Mouse (Mus musculus): Measurements from ENCODE around the gene Tnk2.
A peak's percentile ranks its signal among the peaks of the same experiment; 100 is the strongest.

DNA sequence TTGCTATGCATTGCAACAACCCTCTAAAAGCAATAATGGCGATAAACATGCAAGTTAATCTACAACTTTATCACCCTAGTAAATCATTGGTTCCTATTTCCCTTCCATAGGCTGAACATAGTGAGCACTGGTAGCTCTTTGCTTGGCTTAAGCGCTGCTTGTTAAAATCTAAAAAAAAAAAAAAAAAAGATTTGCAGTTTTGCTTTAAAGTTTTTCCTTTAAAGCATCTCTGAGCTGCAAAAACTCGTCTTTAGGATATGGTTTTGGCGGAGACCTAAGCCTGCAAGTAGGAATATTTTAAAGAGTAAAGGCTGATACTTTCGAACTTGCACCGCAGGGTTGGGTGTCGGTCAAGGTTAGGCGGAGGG is 35.3 kb upstream of the Tnk2 start:
- TF ChIP-seq ZC3H11A (IDR thresholded peaks at IDR 0.05; ENCODE audit: borderline replicate concordance, low read depth, low read length) (no peak), CHD2 (IDR thresholded peaks at IDR 0.05; ENCODE audit: low read depth, low read length) (no peak), MAFK (IDR thresholded peaks at IDR 0.05; ENCODE audit: insufficient read depth, low read depth, low read length) (0 out of 2 replicates have a peak, but pooled peaks have one; percentile 21), HCFC1 (IDR thresholded peaks at IDR 0.05; ENCODE audit: borderline replicate concordance, insufficient read depth, low read length) (no peak)

All from ES-E14 (cell line).